Mouse (Mus musculus): Measurements from ENCODE around the gene Gpx3.

- no peak for TF ChIP-seq POLR2A (IDR thresholded peaks at IDR 0.05; ENCODE audit: borderline replicate concordance, insufficient read depth, low read length)
- TF ChIP-seq CTCF (IDR thresholded peaks at IDR 0.05; ENCODE audit: borderline replicate concordance, insufficient read depth, low read depth, low read length): no peak
Observed at GRCm38 (mm10) chr11:54882671-54883070, 19.6 kb upstream of the Gpx3 start.

Data from cerebellum, adult 2 months (tissue).